Mouse (Mus musculus) brown adipose tissue, adult 24 weeks (tissue): ENCODE measurements around the gene Aldh16a1. TPM values are rescaled to one million over a fixed set of nuclear protein-coding genes. Genes with fewer than 3 reads are reported as not detected.
"Not testable (repeated sequence)": the region's sequence is repeated elsewhere in the genome, so short reads cannot be mapped to it uniquely, and the experiment has no call there.

Source experiments
- H3K27ac ChIP-seq: fragments of 200-500 bp; replicated peaks from 2 replicates; pipeline ENCODE4 v1.5.1; 2012; ENCODE audit warnings: low read depth, mild to moderate bottlenecking, low read length
- H3K4me1 ChIP-seq: fragments of 200-500 bp; 2 replicates; pipeline ENCODE4 v1.6.1; 2012; ENCODE audit warnings: low read length, mixed read lengths; ENCODE audit not compliant: control insufficient read depth, insufficient read depth, insufficient read length
- H3K4me3 ChIP-seq: fragments of 200-500 bp; 2 replicates; pipeline ENCODE4 v1.5.1; 2012; ENCODE audit warnings: low read depth, mild to moderate bottlenecking, low read length, moderate library complexity; ENCODE audit not compliant: insufficient read depth
- polyA plus RNA-seq: library from polyadenylated mRNA; stranded (reverse); fragments of >200 nt; gene quantifications from 2 replicates; pipeline ENCODE4 v1.2.4, GENCODE M21; 2012; ENCODE audit not compliant: missing spikeins, insufficient read depth, insufficient read length

Aldh16a1 gene
- polyA plus RNA-seq, 1 experiment = 28.0 TPM

- Histone ChIP-seq H3K4me1 (no peaks in the 10 kb centered on the region; the same call in 1 of the 2 replicates), H3K4me3 (peak overlapping the region; percentile 43), H3K27ac (peak overlapping the region; percentile 35; the same call in 1 of the 2 replicates)
Observed at GRCm38 (mm10) chr7:45154993-45155514, 670 bp upstream of the Aldh16a1 start.

GRCm38 (mm10) chr7:45153586-45153985, 798 bp downstream of the Aldh16a1 start:
- Histone ChIP-seq H3K4me3 (peak overlapping the region; percentile 92), H3K4me1 (no peaks in the 10 kb centered on the region; the same call in 1 of the 2 replicates), H3K27ac (peak overlapping the region; percentile 91)

- H3K4me1 ChIP-seq, H3K4me3 ChIP-seq, H3K27ac ChIP-seq: not testable (repeated sequence)
Observed at GRCm38 (mm10) chr7:45153052-45153451, 1.3 kb downstream of the Aldh16a1 start.

- Histone ChIP-seq H3K4me3 (no peak overlapping the region), H3K4me1 (no peaks in the 10 kb centered on the region; the same call in 1 of the 2 replicates), H3K27ac (0 out of 2 replicates have a peak overlapping the region, but pooled peaks have one; percentile 12)
Observed at GRCm38 (mm10) chr7:45151303-45151702, 3.1 kb downstream of the Aldh16a1 start.

- Histone ChIP-seq H3K4me3 (no peak overlapping the region), H3K4me1 (no peaks in the 10 kb centered on the region; the same call in 1 of the 2 replicates), H3K27ac (0 out of 2 replicates have a peak overlapping the region, but pooled peaks have one; percentile 12)
Observed at GRCm38 (mm10) chr7:45150321-45150720, 4.1 kb downstream of the Aldh16a1 start.

GRCm38 (mm10) chr7:45149545-45149944, 4.8 kb downstream of the Aldh16a1 start:
- Histone ChIP-seq H3K4me1 (no peaks in the 10 kb centered on the region; the same call in 1 of the 2 replicates), H3K4me3 (no peak overlapping the region), H3K27ac (no peak overlapping the region)

- no peak overlapping the region for H3K27ac ChIP-seq
Observed at GRCm38 (mm10) chr7:45148534-45149098, 5.8 kb downstream of the Aldh16a1 start.

GRCm38 (mm10) chr7:45147899-45148298, 6.5 kb downstream of the Aldh16a1 start:
- no peak overlapping the region for H3K27ac ChIP-seq
- H3K4me1 ChIP-seq = no peaks in the 10 kb centered on the region; the same call in 1 of the 2 replicates
- H3K4me3 ChIP-seq = no peak overlapping the region

More at GRCm38 (mm10) chr7:45148534-45149098, 5.8 kb downstream of the Aldh16a1 start:
- Histone ChIP-seq H3K4me1 (no peaks in the 10 kb centered on the region; the same call in 1 of the 2 replicates), H3K4me3 (no peak overlapping the region)

GRCm38 (mm10) chr7:45147267-45147666, 7.1 kb downstream of the Aldh16a1 start:
- no peak overlapping the region for H3K27ac ChIP-seq
- H3K4me3 ChIP-seq = no peak overlapping the region
- no peaks in the 10 kb centered on the region; the same call in 1 of the 2 replicates for H3K4me1 ChIP-seq

GRCm38 (mm10) chr7:45145460-45145859, 8.9 kb downstream of the Aldh16a1 start:
- Histone ChIP-seq H3K27ac (no peak overlapping the region), H3K4me3 (no peak overlapping the region), H3K4me1 (no peaks in the 10 kb centered on the region; the same call in 1 of the 2 replicates)

GRCm38 (mm10) chr7:45144368-45145174, 9.8 kb downstream of the Aldh16a1 start:
- no peak overlapping the region for H3K4me3 ChIP-seq
- H3K27ac ChIP-seq = no peak overlapping the region
- no peaks in the 10 kb centered on the region; the same call in 1 of the 2 replicates for H3K4me1 ChIP-seq

GRCm38 (mm10) chr7:45141914-45142313, 12.5 kb downstream of the Aldh16a1 start:
- Histone ChIP-seq H3K4me3 (no peak overlapping the region), H3K27ac (no peak overlapping the region), H3K4me1 (no peaks in the 10 kb centered on the region; the same call in 1 of the 2 replicates)

- Histone ChIP-seq H3K4me3 (no peak overlapping the region), H3K4me1 (no peaks in the 10 kb centered on the region; the same call in 1 of the 2 replicates), H3K27ac (no peak overlapping the region)
Observed at GRCm38 (mm10) chr7:45141319-45141718, 13.1 kb downstream of the Aldh16a1 start.

- Histone ChIP-seq H3K4me3 (no peak overlapping the region), H3K27ac (no peak overlapping the region), H3K4me1 (no peaks in the 10 kb centered on the region; the same call in 1 of the 2 replicates)
Observed at GRCm38 (mm10) chr7:45139904-45140723, 14.3 kb downstream of the Aldh16a1 start.
